Mouse (Mus musculus): ENCODE results near the gene Prc1.

Gene Prc1

DNA sequence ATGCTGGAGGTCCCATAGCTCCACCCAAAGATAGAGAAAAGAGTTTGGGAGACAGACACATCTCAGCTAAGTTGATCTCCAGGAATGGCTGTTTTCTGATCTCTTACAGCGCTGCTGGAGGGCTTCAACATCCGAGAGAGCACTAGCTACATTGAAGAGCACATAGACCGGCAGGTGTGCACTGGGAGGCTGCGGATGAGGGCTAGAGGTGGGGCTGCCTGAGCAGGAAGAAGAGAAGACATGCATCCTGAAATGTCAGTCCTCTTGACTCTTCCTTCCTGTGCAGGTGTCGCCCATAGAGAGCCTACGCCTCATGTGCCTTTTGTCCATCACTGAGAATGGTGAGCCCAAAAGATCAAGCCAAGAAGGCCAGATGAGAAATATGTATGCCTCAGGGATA lies 8.5 kb upstream of the Prc1 start:
- no peak for DNase-seq (ENCODE audit: low read depth)

DNA sequence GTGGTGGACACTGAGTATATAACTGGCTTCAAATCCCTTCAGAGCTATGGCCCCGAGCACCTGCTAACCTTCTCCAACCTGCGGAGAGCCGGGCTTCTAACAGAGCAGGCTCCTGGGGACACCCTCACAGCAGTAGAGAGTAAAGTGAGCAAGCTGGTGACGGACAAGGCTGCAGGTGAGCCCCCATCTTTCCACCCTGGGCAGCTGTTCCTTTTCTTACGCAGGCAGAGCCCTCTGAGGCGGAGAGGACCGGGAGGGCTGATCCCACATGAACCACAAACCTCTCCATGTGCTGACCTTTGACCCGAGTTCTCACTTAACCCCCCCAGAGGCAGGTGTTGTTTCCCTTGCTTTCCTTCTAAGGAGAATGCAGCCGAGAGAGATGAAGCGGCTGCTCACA lies 6.5 kb upstream of the Prc1 start:
- DNase-seq (ENCODE audit: low read depth) = no peak

DNA sequence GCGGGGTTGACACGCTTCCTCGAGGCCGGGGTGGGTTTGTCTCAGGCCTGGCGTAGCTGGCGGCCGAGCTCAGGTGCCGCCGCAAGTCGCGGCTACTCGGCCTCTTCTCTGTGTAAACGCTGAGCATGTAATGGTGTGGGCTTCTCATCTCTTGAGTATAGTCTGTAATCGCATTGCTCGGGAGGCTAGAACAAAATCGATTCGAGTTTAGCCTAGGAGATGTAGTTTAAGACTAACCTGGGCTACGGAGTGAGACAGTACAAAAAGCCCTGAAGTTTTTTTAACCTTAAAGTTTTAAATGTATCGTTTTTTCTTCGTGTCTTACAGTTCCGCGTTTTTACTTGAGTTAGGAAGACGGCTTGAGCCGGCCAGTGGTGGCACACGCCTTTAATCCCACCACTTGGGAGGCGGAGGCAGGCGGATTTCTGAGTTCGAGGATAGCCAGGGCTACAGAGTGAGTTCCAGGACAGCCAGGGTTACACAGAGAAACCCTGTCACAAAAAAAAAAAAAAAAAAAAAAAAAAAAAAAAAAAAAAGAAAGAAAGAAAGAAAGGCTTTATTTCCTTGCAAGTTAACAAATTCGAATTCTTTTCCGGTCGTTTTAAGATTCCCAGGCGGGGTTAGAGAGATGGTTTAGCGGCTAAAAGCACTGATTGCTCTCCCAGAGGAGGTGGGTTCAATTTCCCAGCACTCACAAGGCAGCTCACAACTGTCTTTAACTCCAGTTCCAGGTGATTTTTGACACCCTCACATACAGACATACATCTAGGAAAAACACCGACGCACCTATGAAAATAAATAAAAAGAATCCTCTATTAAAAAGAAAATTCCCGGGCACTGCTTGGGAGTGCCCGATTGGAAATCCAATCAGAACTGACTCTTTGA lies 756 bp downstream of the Prc1 start:
- peak; percentile 46 for DNase-seq (ENCODE audit: low read depth)

DNA sequence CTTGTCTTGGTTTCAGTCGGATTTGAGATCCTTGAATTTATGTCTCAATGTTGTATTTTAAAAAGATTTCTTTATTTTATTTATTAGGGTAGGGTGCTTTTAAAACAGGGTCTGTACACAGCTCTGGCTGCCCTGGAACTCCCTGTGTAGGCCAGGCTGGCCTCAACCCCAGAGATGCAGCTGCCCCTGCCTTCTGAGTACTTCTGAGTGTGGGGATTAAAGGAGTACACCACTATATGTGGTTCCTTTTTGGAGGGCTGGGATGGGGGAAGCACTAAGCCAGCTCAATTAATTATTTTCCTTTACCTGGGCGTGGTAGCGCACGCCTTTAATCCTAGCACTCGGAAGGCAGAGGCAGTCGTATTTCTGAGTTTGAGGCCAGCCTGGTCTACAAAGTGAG lies 2.2 kb downstream of the Prc1 start:
- DNase-seq (ENCODE audit: low read depth) = no peak

DNA sequence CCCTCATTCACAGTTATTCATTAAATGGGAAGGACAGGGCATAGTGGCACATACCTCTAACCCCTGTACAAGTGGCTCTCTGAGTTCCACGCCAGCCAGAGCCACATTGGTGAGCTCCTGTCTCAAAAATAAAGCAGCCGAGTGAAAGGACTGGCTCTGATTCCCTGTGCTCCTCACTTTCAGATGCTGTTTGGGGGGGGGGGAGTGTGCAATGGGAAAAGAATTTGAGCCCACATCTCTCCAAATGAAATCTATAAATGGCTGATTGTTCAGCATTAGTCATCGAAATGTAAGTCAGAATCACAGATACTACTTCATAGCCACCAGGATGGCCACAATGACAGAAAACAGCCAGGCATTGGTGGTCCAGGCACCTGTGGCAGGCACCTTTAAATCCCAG lies 2.8 kb downstream of the Prc1 start:
- DNase-seq (ENCODE audit: low read depth) = peak; percentile 58

DNA sequence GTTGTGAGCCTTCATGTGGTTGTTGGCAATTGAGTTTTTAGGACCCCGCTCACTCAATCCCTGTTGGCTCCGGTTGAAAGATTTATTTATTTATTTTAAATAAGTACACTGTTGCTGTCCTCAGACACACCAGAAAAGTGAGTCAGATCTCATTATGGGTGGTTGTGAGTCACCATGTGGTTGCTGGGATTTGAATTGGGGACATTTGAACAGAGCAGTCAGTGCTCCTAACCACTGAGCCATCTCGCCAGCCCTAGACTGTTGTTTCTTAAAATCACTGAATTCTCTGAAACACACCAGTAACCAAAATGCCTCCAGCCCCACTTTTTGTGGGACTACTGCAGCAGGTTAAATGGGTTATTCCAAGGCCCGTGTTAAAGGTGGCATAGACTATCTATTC lies 4.5 kb downstream of the Prc1 start:
- peak; percentile 57 for DNase-seq (ENCODE audit: low read depth)

DNA sequence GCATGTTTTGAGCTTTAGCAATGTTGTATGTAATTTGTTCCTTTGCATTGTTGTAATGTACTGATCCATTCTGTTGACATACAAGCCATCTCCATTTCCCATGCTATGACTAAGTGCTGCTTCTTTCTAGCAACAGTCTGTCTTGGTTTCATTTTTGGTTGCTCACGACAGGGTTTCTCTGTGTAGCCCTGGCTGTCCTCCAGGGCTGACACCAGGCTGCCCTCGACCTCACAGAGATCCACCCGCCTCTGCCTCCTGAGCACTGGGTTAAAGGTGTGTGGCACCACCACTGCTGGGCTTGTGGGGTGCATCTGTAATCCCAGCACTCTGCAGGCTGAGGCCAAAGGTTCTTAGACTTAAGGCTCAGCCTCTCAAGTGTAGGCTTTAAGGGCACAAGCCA lies 5.3 kb downstream of the Prc1 start:
- peak; percentile 47 for DNase-seq (ENCODE audit: low read depth)

DNA sequence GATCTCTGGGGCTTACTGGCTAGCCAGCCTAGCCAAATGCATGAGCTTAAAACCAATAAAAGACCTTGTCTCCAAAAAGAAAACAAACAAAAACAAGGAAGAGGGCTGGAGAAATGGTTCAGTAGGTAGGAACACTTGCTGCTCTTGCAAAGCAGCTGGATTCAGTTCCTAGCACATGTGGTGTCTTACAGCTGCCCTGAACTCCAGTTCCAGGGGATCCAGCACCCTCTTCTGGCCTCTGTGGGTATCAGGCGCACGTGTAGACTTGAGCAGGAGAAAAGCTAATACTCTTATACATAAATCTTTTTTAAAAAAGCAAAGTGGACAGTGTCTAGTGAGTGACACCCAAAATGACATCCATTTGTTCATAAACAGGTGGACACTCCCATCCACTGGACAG lies 7.3 kb downstream of the Prc1 start:
- DNase-seq (ENCODE audit: low read depth) = peak; percentile 43

DNA sequence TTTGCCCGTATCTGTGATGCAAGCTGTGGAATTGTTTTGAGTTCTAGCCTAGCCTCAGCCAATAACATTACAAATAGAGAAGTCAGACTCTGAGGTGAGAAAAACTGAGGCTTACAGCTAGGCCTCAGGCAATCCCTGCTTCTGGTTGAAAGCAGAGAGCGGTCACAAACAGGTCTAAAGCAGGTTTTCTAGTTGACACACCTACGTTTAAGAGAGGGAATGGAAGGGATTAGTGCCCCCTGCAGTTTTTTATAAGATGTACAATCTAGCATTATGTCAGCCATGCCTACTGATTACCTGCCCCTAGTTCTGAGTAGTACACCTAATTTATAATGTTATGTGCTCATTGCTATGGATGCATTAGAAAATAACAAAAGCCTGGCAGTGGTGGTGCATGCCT lies 13.5 kb downstream of the Prc1 start:
- no peak for DNase-seq (ENCODE audit: low read depth)

DNA sequence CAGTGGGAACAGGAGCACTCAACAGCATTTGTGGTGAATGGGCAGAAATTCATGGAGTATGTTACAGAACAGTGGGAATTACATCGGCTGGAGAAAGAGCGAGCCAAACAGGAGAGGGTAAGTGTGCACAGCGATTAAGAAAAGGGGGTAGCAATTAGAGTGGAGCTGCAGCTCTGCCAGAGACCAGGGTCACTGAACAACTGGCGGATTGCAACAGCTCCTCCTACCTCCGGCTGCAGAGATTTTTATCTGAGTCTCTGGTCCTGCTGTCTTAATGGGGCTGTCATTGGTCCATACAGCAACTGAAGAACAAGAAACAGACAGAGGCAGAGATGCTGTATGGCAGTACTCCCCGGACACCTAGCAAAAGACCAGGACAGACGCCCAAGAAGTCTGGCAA lies 16.5 kb downstream of the Prc1 start:
- DNase-seq (ENCODE audit: low read depth) = no peak

DNA sequence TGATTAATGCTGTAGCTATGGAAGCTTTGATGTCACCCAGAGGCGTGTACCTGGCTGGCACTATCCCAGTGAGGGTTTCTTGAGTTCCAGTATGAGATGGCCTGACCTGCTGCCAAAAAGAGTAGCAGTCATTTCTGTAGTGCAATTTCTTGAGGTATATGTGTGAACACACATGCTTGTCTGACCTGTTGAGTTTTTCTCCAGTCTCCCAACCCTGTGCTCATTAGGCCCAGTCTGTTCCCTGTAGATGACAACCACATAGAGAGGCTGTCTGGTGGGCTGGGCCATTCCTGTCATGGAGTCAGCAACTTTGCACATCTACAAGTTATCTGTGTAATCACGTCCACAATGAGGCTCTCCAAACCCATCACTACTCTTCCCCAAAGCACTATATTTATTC lies 21.5 kb downstream of the Prc1 start:
- no peak for DNase-seq (ENCODE audit: low read depth)

DNA sequence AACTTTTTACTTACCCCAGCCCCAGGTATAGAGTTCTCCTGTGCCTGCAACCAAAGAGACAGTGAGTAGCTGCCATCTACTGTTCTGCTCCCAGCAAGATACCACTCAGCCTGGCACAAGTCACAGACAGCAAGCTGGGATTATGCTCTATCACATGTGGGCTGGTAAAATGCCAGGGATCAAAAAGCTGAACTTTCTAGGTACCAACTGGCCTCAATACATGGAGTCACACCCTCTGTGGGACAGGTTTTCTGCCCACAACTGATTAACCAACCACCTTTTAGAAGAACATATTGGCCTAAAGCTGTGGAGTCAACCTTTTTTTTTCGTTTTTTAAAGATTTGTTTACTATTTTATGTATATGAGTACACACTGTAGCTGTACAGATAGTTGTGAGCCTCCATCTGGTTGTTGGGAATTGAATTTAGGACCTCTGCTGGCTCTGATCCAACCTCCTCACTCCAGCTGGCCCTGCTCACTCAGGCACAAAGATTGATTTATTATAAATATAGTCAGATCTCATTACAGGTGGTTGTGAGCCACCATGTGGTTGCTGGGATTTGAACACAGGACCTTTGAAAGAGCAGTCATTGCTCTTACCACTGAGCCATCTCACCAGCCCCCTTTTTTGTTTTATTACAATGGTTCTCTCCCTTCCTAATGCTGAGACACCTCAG lies 23.3 kb downstream of the Prc1 start:
- DNase-seq (ENCODE audit: low read depth) = no peak

DNA sequence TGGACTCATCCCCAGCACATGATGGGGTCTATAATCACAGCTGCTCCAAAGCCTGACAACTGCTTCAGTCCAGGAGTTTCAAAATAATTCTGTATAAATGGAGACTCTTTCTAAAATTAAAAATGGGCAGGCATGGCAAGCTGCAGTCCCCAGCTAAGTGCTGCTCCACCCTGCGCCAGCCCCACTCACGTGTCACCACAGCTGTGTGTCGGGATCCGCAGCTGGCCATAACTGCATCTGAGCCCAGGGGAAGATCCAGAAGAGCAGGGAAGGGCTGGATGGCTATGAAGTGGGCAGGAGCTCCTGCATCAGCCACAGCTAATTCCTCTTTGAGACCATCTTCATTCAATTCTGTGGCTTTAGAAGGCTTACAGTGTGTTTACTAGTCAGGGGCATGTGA lies 24.4 kb downstream of the Prc1 start:
- DNase-seq (ENCODE audit: low read depth) = no peak

DNA sequence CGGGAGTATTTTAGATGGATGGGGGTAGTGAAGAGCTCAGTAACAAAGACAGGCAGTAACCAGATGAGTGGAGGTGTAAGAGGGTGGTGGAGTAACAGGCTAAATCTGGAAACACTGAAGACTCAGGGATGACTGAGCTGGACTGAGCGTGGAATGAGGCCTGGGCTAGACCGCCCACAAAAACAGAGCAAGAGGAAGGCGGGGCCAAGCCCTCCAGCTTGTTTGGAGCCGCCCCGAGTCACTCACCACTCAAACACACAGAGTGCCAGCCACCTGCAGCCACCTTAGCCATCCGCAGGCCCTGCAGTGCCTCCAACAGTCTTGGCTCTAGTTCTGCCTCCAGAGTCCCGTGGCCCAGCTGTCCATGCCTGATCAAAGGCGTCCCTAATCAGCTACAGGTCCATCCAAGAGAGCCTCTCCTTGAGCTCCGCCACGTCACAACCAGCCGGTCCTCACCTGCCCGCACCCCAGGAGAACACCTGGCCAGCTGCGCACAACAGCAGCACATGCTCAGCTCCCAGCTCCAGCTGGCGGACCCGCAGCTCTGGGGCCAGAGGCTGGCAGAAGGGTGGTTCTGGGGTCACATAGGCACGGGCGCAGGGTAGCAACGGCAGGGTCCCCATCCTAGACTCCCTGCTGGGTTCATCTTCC lies 25.7 kb downstream of the Prc1 start:
- no peak for DNase-seq (ENCODE audit: low read depth)

DNA sequence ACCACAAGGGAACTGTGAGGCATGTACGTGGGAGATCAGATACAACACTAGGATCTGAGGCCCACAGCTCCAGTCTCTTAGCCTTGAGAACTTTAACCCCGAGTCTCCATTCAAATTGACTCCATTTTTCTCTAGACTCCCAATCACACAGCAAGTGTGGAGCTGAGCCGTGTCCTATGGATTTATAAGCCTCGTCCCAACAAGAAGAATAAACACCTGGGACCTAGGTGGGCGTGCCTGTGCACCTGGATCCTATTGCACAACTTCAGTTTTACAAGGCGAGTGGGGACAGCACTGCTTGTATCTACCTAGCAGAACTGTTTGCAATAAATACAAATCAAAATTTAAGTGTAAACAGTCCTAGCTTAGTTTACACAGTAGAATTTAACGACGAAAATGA lies 29.1 kb downstream of the Prc1 start:
- no peak for DNase-seq (ENCODE audit: low read depth)

DNA sequence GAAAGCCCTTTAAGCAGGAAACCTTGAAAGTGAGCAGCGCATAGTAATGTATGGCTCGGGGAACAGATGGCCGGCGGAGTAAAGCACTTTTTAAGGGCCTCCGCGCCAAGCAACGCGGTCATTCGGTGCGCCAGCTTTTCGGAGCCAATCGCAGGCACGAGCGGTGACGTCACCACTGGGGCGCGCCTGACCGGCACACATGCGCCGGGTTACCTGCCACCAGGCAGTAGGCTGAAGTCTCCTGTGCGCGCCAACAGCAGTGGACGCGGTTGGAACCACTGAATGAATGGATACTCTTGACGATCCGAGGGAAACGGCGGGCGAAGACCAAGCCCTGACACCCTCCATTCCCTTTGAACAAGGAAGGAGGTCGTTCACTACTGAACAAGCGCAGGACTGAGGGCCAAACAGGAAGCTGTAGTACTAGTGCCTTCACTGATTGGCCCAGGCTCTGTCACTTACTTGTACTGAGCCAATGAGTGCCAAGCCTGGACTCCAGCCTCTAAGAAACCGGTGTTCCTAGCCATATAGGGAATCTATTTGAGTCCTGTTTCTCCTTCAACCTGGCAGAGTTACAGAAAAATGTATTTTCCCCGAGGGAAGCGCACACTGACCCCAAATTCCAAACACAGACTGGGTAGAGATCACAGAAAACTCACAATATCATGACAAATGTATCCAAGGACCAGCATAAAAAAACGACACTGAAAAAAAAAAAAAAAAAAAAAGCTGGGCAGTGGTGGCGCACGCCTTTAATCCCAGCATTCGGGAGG lies 30.0 kb downstream of the Prc1 start, which contains the start of gene Rccd1:
Gene Rccd1, minus strand, starts transcription at position 412 of the 773 bp plus-strand sequence.
- peak; percentile 97 for DNase-seq (ENCODE audit: low read depth)

DNA sequence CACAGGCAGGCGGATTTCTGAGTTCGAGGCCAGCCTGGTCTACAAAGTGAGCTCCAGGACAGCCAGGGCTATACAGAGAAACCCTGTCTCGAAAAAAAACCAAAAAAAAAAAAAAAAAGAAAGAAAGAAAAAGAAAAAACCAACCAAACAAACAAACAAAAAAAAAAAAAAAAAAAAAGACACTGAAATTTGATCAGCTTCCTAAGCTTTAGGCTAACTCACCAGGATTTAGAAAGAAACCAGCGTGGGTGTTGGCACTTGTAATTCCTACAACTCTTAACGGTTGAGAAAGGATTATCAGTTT lies 30.5 kb downstream of the Prc1 start:
- peak; percentile 33 for DNase-seq (ENCODE audit: low read depth)

DNA sequence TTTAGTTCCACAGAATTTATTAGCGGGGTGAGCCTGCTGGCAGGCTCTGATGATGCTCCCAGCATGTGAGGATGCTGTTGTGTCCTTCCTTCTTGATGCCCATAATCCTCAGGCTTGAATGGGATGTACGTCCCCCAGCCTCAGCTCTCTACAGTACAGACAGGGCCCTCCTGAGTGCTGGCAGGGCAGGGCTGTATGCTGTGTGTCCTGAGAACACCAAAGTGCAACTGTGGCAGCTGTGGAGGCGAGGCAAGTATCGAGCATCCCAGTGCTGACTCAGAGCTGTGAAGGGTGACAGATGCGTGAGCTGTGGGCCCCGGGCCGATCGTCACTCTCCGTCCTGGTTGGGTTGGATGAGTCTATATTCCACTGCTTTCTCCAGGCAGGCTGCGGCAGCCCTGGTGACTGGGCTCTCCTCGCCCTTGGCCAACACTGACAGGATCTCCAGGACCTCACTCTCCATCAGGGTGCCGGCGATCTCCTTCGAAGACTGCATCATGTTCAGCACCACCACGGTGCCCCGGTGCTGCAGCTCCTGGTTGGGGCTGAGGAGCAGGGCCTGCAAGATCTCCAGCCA lies 31.1 kb downstream of the Prc1 start:
- DNase-seq (ENCODE audit: low read depth) = no peak

DNA sequence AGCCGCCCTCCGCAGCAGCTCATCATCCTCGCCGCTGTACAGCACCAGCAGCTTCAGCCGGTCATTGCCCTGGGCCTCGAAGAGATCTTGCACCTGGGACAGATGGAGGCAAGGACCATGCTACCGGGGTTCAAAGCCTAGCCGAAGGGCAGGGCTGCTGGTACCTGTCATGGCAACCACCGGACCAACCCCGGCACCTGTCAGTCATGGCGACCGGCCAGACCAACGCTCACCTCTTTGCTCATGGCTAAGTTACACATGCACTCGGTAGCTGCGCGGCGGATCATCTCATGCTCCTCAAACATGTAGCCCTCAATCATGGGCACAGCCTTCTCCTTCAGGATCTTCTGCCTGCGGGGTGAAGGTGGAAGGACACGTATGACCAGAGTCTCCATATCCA lies 31.8 kb downstream of the Prc1 start:
- no peak for DNase-seq (ENCODE audit: low read depth)

DNA sequence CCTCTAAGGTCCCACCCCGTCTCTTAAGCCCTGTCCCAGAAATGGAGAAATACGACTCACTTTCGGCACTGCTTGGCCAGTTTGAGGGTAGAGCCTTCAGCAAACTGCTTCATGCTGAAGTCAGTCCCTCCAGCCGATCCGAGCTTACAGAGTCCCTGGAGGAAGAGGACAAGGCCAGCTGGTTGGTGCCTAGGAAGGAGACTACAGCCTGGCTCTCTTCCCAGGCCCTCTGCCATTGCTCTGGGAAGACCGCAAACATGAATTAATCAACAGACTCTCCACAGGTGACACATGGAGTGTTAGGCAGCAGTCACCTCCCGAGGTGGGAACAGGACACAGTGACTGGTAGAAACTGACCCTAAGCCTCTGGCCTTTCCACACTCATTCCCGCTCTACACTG lies 36.0 kb downstream of the Prc1 start:
- no peak for DNase-seq (ENCODE audit: low read depth)

DNA sequence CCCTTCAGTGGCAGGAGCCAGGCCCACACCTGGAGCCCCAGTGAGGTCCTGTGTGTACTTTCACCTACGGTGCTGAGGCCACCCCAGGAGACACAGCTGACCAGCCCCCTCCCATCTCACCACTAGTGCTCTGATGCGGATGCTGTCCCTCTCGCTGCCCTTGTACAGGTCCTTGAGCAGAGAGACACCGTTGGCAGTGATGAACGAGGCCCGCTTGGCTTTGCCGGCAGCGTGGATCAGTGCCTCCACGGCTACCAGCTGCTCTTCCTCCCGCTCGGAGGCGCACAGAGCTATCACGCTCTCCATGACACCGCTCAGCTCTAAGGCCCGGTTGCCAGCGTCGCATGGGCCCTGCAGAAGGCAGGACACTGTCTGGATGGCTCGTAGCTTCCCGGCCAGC lies 37.2 kb downstream of the Prc1 start:
- no peak for DNase-seq (ENCODE audit: low read depth)

DNA sequence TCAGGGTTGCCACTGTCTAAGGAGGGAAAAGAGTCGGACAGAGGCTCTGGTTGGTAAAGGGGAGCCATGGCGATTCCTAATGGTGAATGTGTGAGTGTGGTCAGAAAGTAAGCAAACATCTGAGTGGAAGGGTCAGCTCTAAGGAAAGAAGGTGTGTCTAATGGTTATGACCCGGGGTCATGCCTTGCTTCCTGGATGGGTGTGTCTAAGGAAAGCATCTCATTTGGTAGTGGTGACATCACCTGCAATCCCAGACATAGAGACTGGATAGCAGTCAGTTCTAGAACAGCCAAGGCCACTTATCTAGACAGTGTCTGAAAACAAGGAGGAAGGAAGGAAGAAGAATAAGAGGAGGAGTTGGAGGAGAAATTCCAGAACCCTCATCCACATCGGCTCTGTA lies 40.6 kb downstream of the Prc1 start:
- no peak for DNase-seq (ENCODE audit: low read depth)
